Mouse (Mus musculus): Measurements from ENCODE around the gene Pla2g4a. TPM values are rescaled to one million over a fixed set of nuclear protein-coding genes. Genes with fewer than 3 reads are reported as not detected.

Gene Pla2g4a
- polyA plus RNA-seq (2012; rRNA removed): 4.5 and 4.8 TPM in 2 replicates

GRCm38 (mm10) chr1:149960734-149961424 lies at the start of gene Pla2g4a:
Gene Pla2g4a, minus strand, starts transcription at chr1:149961290.

Other genes starting within 250 kb of the Pla2g4a start
- gene Ptgs2, start 138.7 kb upstream of the Pla2g4a start, polyA plus RNA-seq (2012; rRNA removed): 0.02 TPM in 2 replicates

Data from liver, embryonic 14 days (tissue).